Mouse (Mus musculus) forebrain, embryonic 14.5 days (tissue): ENCODE data around the gene Cldn6. TPM values are rescaled to one million over a fixed set of nuclear protein-coding genes. Genes with fewer than 3 reads are reported as not detected.
A peak's percentile ranks its signal among the peaks of the same experiment; 100 is the strongest.

Experiments used
- ATAC-seq: fragments of 200-750 bp; cut with Nextera tagmentation; 2 replicates; pipeline ENCODE4 v1.8.0; 2017; ENCODE audit warnings: mild to moderate bottlenecking, moderate library complexity
- DNase-seq: peaks from one replicate; pipeline ENCODE4 v3.0.0-alpha.2; 2015; ENCODE audit warnings: low spot score
- H3K27ac ChIP-seq: fragments of 300-500 bp; sonication (generic); 2 replicates; pipeline ENCODE4 v1.5.1; 2014; ENCODE audit warnings: low read depth, mild to moderate bottlenecking, control low read depth, low read length, moderate library complexity
- H3K27me3 ChIP-seq: fragments of 300-500 bp; sonication (generic); replicated peaks from 2 replicates; pipeline ENCODE4 v1.6.1; 2014; ENCODE audit warnings: low read length, control low read depth, mixed read lengths; ENCODE audit not compliant: control insufficient read depth, insufficient read depth
- H3K36me3 ChIP-seq: fragments of 300-500 bp; sonication (generic); 2 replicates; pipeline ENCODE4 v1.6.1; 2014; ENCODE audit warnings: low read length, control low read depth; ENCODE audit not compliant: control insufficient read depth, insufficient read depth
- H3K4me1 ChIP-seq: fragments of 300-500 bp; sonication (generic); 2 replicates; pipeline ENCODE4 v1.6.1; 2014; ENCODE audit warnings: antibody characterized with exemption, low read length, control low read depth; ENCODE audit not compliant: control insufficient read depth, insufficient read depth
- H3K4me2 ChIP-seq: fragments of 300-500 bp; sonication (generic); 2 replicates; pipeline ENCODE4 v1.6.1; 2014; ENCODE audit warnings: mild to moderate bottlenecking, control low read depth, low read length
- H3K4me3 ChIP-seq: fragments of 300-500 bp; sonication (generic); 2 replicates; pipeline ENCODE4 v1.5.1; 2014; ENCODE audit warnings: low read depth, low read length, control low read depth
- H3K9ac ChIP-seq: fragments of 300-500 bp; sonication (generic); 2 replicates; pipeline ENCODE4 v1.6.1; 2014; ENCODE audit warnings: mild to moderate bottlenecking, low read length, control low read depth, moderate library complexity
- H3K9me3 ChIP-seq: fragments of 300-500 bp; sonication (generic); replicated peaks from 2 replicates; pipeline ENCODE4 v1.6.1; 2016; ENCODE audit warnings: low read length, control low read depth, mixed read lengths; ENCODE audit not compliant: control insufficient read depth
- WGBS: fragments of 180-500 bp; shearing (Covaris S2); extraction: QIAGEN DNeasy Blood & Tissue Kit; methylation state at CpG from one replicate; pipeline ENCODE4 v1.1.7; 2014; 5-methylcytosine and 5-hydroxymethylcytosine counted together
- polyA plus RNA-seq: library from polyadenylated mRNA; unstranded; fragments of >200 nt; fragmentation: Nextera tagmentation; extraction: Ambion mirVana; gene quantifications from 2 replicates; pipeline ENCODE4 v1.2.1, GENCODE M21; 2014

Gene Cldn6
- 0.24 and 0.25 TPM in 2 replicates for polyA plus RNA-seq

GRCm38 (mm10) chr17:23679127-23679835 lies at the start of gene Cldn6:
Cldn6 (plus strand) TSS chr17:23679249.
- Histone ChIP-seq H3K27me3 (peaks cover 56% of the 10 kb centered on the region), H3K27ac (no peak within 1 kb of the TSS), H3K4me2 (peak within 1 kb of the TSS; percentile 30), H3K9ac (no peak within 1 kb of the TSS; the same call in 1 of the 2 replicates), H3K4me1 (peaks cover 20% of the 10 kb centered on the region), H3K4me3 (no peak within 1 kb of the TSS), H3K9me3 (no peaks in the 10 kb centered on the region), H3K36me3 (no peaks in the 10 kb centered on the region)
- WGBS = 2% methylated on average over 38 of the region's 38 CpGs
- DNase-seq (no peak), ATAC-seq (no peak)

- Histone ChIP-seq H3K4me1 (no peaks in the 10 kb centered on the region), H3K27me3 (no peaks in the 10 kb centered on the region), H3K36me3 (no peaks in the 10 kb centered on the region), H3K27ac (no peak overlapping the region), H3K9ac (peak overlapping the region; percentile 29; the same call in 1 of the 2 replicates), H3K4me3 (no peak overlapping the region), H3K9me3 (no peaks in the 10 kb centered on the region), H3K4me2 (peak overlapping the region; percentile 35)
- ATAC-seq = peak; percentile 86
- DNase-seq = peak; percentile 70
- 18% methylated on average over 22 of the region's 22 CpGs for WGBS
Observed at GRCm38 (mm10) chr17:23630195-23631020, 48.6 kb upstream of the Cldn6 start.

GRCm38 (mm10) chr17:23631241-23631640 lies 47.8 kb upstream of the Cldn6 start:
- H3K4me3 ChIP-seq = no peak overlapping the region
- 88% methylated on average over 8 of the region's 8 CpGs for WGBS
- H3K4me2 ChIP-seq = no peak overlapping the region
- H3K27ac ChIP-seq = no peak overlapping the region
- H3K36me3 ChIP-seq = no peaks in the 10 kb centered on the region
- no peaks in the 10 kb centered on the region for H3K4me1 ChIP-seq
- ATAC-seq (no peak), DNase-seq (no peak)
- H3K9me3 ChIP-seq = no peaks in the 10 kb centered on the region
- no peak overlapping the region for H3K9ac ChIP-seq
- no peaks in the 10 kb centered on the region for H3K27me3 ChIP-seq

GRCm38 (mm10) chr17:23644613-23645495 lies 34.2 kb upstream of the Cldn6 start, which contains the start of gene Mmp25:
Mmp25 (minus strand) TSS chr17:23645277.
- peaks cover 16% of the 10 kb centered on the region for H3K27me3 ChIP-seq
- H3K27ac ChIP-seq = no peak within 1 kb of the TSS
- no peaks in the 10 kb centered on the region for H3K9me3 ChIP-seq
- H3K4me3 ChIP-seq = peak within 1 kb of the TSS; percentile 30
- ATAC-seq = 0 out of 2 replicates have a peak, but pooled peaks have one; percentile 15
- H3K4me1 ChIP-seq = peaks cover 6% of the 10 kb centered on the region; the same call in 1 of the 2 replicates
- peak within 1 kb of the TSS; percentile 48 for H3K9ac ChIP-seq
- peak within 1 kb of the TSS; percentile 58 for H3K4me2 ChIP-seq
- H3K36me3 ChIP-seq = no peaks in the 10 kb centered on the region
- WGBS = 1% methylated on average over 58 of the region's 58 CpGs
- DNase-seq = peak; percentile 13

- Histone ChIP-seq H3K4me3 (no peak overlapping the region), H3K4me2 (no peak overlapping the region), H3K9me3 (no peaks in the 10 kb centered on the region), H3K27me3 (peaks cover 16% of the 10 kb centered on the region), H3K27ac (no peak overlapping the region), H3K36me3 (no peaks in the 10 kb centered on the region), H3K4me1 (peaks cover 6% of the 10 kb centered on the region; the same call in 1 of the 2 replicates), H3K9ac (no peak overlapping the region)
- no peak for DNase-seq
- 32% methylated on average over 10 of the region's 10 CpGs for WGBS
- ATAC-seq = no peak
Observed at GRCm38 (mm10) chr17:23645894-23646293, 33.2 kb upstream of the Cldn6 start.

GRCm38 (mm10) chr17:23651363-23651762 lies 27.7 kb upstream of the Cldn6 start:
- DNase-seq (no peak), ATAC-seq (no peak)
- no peak overlapping the region for H3K4me3 ChIP-seq
- no peaks in the 10 kb centered on the region for H3K36me3 ChIP-seq
- no peak overlapping the region for H3K27ac ChIP-seq
- H3K4me1 ChIP-seq = no peaks in the 10 kb centered on the region
- no peak overlapping the region for H3K9ac ChIP-seq
- H3K9me3 ChIP-seq = no peaks in the 10 kb centered on the region
- WGBS = 81% methylated on average over 6 of the region's 6 CpGs
- no peak overlapping the region for H3K4me2 ChIP-seq
- no peaks in the 10 kb centered on the region for H3K27me3 ChIP-seq

- no peaks in the 10 kb centered on the region for H3K36me3 ChIP-seq
- 0 out of 2 replicates have a peak, but pooled peaks cover 5% of the 10 kb centered on the region for H3K27me3 ChIP-seq
- no peak overlapping the region for H3K27ac ChIP-seq
- DNase-seq = no peak
- no peak overlapping the region for H3K4me3 ChIP-seq
- no peak overlapping the region for H3K4me2 ChIP-seq
- no peak overlapping the region for H3K9ac ChIP-seq
- ATAC-seq = no peak
- WGBS = 75% methylated on average over 1 of the region's 2 CpGs
- no peaks in the 10 kb centered on the region for H3K4me1 ChIP-seq
- H3K9me3 ChIP-seq = no peaks in the 10 kb centered on the region
Observed at GRCm38 (mm10) chr17:23653324-23653723, 25.7 kb upstream of the Cldn6 start.

- no peak overlapping the region for H3K9ac ChIP-seq
- no peaks in the 10 kb centered on the region for H3K36me3 ChIP-seq
- no peak overlapping the region for H3K27ac ChIP-seq
- H3K27me3 ChIP-seq = 0 out of 2 replicates have a peak, but pooled peaks cover 5% of the 10 kb centered on the region
- no peak overlapping the region for H3K4me2 ChIP-seq
- H3K4me3 ChIP-seq = no peak overlapping the region
- no peaks in the 10 kb centered on the region for H3K9me3 ChIP-seq
- WGBS = 65% methylated on average over 6 of the region's 6 CpGs
- DNase-seq (no peak), ATAC-seq (no peak)
- no peaks in the 10 kb centered on the region for H3K4me1 ChIP-seq
Observed at GRCm38 (mm10) chr17:23654001-23654400, 25.0 kb upstream of the Cldn6 start.
